Mouse (Mus musculus) C2C12 (cell line): ENCODE data around the gene Rac1. TPM values are rescaled to one million over a fixed set of nuclear protein-coding genes. Genes with fewer than 3 reads are reported as not detected.

Experiments
- H3K27me3 ChIP-seq: one replicate; pipeline ENCODE4 v1.6.1; 2011; ENCODE audit not compliant: control insufficient read depth, insufficient read depth, insufficient read length
- H3K36me3 ChIP-seq: one replicate; pipeline ENCODE4 v1.6.1; 2011; ENCODE audit not compliant: control insufficient read depth, insufficient read depth
- H3K4me3 ChIP-seq: one replicate; pipeline ENCODE4 v1.5.1; 2011; ENCODE audit warnings: mild to moderate bottlenecking, control low read depth; ENCODE audit not compliant: poor library complexity, insufficient read depth, severe bottlenecking
- H3K79me2 ChIP-seq: one replicate; pipeline ENCODE4 v1.6.1; 2011; ENCODE audit not compliant: control insufficient read depth, insufficient read depth
- H3K79me3 ChIP-seq: one replicate; pipeline ENCODE4 v1.6.1; 2011; ENCODE audit warnings: low read depth, control low read depth
- H3ac ChIP-seq: one replicate; pipeline ENCODE3; 2011; ENCODE audit warnings: low read depth; ENCODE audit not compliant: control insufficient read depth, insufficient read length
- CEBPB ChIP-seq: IDR thresholded peaks from one replicate; pipeline ENCODE4 v1.6.1; 2011; ENCODE audit warnings: low read depth, mild to moderate bottlenecking, control low read depth, moderate library complexity
- CTCF ChIP-seq: IDR thresholded peaks from one replicate; pipeline ENCODE4 v1.5.1; 2011; ENCODE audit not compliant: control insufficient read depth, insufficient read depth, insufficient read length
- FOSL1 ChIP-seq: IDR thresholded peaks from one replicate; pipeline ENCODE4 v1.8.0; 2011; ENCODE audit warnings: mild to moderate bottlenecking, low read length; ENCODE audit not compliant: poor library complexity, insufficient read depth, severe bottlenecking
- MAX ChIP-seq: IDR thresholded peaks from one replicate; pipeline ENCODE4 v1.6.1; 2011; ENCODE audit warnings: mild to moderate bottlenecking, control low read depth
- MYOD1 ChIP-seq: IDR thresholded peaks from one replicate; pipeline ENCODE4 v1.6.1; 2011; ENCODE audit warnings: low read depth; ENCODE audit not compliant: control insufficient read depth, insufficient read length
- MYOG ChIP-seq: IDR thresholded peaks from one replicate; pipeline ENCODE4 v1.6.1; 2011; ENCODE audit not compliant: control insufficient read depth, insufficient read length; ENCODE audit errors: extremely low read depth
- USF1 ChIP-seq: IDR thresholded peaks from one replicate; pipeline ENCODE4 v1.6.1; 2011; ENCODE audit warnings: low read depth, mild to moderate bottlenecking, control low read depth, moderate library complexity
- polyA plus RNA-seq: library from polyadenylated mRNA; unstranded; fragments of >200 nt; fragmentation: generic; extraction: Trizol; gene quantifications from one replicate; pipeline ENCODE4 v1.2.1, GENCODE M21; 2012; ENCODE audit warnings: missing spikeins

The Rac1 gene
- polyA plus RNA-seq, 1 experiment, result 256 TPM

DNA sequence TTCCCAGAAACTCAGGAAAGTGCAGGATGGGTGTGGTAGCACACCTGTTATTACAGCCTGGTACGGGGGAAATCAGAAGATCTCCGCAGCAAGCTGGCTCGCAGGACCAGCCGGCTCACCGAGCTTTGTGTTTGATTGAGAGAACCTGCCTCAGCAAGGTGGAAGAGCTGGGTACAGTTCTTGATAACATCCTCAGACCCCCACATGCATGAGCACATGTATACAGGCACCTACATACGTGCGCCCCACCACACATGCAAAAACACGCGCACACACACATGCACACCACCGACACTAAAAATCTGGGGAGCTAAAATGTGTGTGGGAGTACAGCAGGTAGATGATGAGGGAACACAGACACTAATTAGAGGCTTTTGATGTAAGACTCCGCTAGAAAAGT is 64.2 kb downstream of the Rac1 start:
- H3K4me3 ChIP-seq, result no peak overlapping the region
- no peaks in the 10 kb centered on the region for H3K27me3 ChIP-seq
- H3ac ChIP-seq, result no peak overlapping the region
- no peak for TF ChIP-seq CTCF
- no peak for TF ChIP-seq FOSL1
- no peak for TF ChIP-seq CEBPB
- TF ChIP-seq MAX, result no peak
- no peak for TF ChIP-seq MYOG
- TF ChIP-seq USF1, result no peak
- TF ChIP-seq MYOD1, result no peak
- H3K36me3 ChIP-seq, result no peaks in the 10 kb centered on the region
- no peaks in the 10 kb centered on the region for H3K79me3 ChIP-seq
- no peaks in the 10 kb centered on the region for H3K79me2 ChIP-seq

Other genes starting within 250 kb of the Rac1 start
- not detected for gene Zfp853, start 234.4 kb downstream of the Rac1 start, polyA plus RNA-seq
- 29.6 TPM for gene E130309D02Rik, start 212.7 kb downstream of the Rac1 start, polyA plus RNA-seq
- 48.7 TPM for gene Zdhhc4, start 198.8 kb downstream of the Rac1 start, polyA plus RNA-seq
- gene Grid2ip, start 170.7 kb downstream of the Rac1 start, polyA plus RNA-seq, result not detected
- gene Kdelr2, start 124.2 kb downstream of the Rac1 start, polyA plus RNA-seq, result 131 TPM
- 3.7 TPM for gene Daglb, start 63.5 kb downstream of the Rac1 start, polyA plus RNA-seq
- 23.9 TPM for gene Cyth3, start 94.4 kb upstream of the Rac1 start, polyA plus RNA-seq
- gene Usp42, start 204.2 kb upstream of the Rac1 start, polyA plus RNA-seq, result 4.8 TPM